Mouse (Mus musculus): ENCODE measurements around the gene Gm21992.

- TF ChIP-seq CTCF (IDR thresholded peaks at IDR 0.05; ENCODE audit: low read depth, low read length) (no peak), EP300 (IDR thresholded peaks at IDR 0.05; ENCODE audit: insufficient read depth, low read depth, low read length) (no peak), POLR2A (IDR thresholded peaks at IDR 0.05; ENCODE audit: insufficient read depth, low read length) (no peak)
Observed at GRCm38 (mm10) chr19:4698205-4698677, 113.2 kb downstream of the Gm21992 start, which contains the start of gene Gm960.

Data from ES-Bruce4 (cell line).